Mouse (Mus musculus) left cerebral cortex, postnatal 14 days (tissue): ENCODE results near the gene Dtymk. TPM values are rescaled to one million over a fixed set of nuclear protein-coding genes. Genes with fewer than 3 reads are reported as not detected.

ENCODE experiments used
- DNase-seq, 2 experiments: peaks; one replicate each; pipeline ENCODE4 v3.0.0; 2021 to 2022; ENCODE audit warnings: low spot score in 2 of 2, mixed read lengths in 1 of 2
- intact Hi-C: fragments of 180-260 bp; cut with DNase I; formaldehyde crosslinking; loops from one replicate; pipeline ENCODE4 v1.15.1; 2025
- total RNA-seq, 2 experiments: library from RNA; stranded (reverse); gene quantifications; 2 replicates each; pipeline ENCODE4 v1.2.3; 2021

Dtymk gene
- total RNA-seq, 2 experiments from 2014 or later, result 58.6 to 61.5 TPM

DNA sequence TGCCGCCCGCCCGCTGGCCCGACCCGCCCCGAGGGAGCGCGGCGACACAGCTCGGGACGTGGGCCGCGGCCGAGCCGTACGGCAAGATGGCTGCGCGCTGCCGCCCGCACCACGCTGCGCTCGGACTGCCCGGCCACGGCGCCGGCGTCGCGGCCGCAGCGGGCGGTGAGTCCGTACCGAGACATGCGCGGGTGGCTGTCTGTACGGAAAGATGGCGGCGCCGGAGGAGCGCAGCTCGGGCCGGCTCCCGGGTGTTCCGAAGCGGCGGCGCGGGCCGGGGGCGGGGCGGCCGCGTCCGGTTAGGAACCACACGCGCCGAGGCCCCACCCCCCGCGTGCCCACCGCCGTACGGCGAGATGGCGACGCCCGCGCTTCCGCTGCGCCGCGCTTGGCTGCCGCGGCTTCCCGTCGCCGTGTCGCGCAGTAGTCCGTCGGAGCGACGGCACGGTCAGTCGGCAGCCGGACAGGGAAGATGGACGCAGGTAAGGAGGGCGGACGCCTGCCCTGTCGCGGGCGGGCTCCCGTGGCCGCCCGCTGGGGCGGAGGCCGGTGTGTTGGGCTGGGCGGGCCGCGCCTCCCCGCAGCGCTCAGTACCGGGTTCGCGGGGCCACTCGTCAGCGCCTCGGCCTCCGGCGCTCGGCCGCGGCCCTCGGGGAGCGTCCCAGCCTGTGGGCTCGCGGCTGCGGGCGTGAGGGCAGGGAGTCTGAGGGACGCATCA, 47.0 kb downstream of the Dtymk start, which contains the start of gene Thap4:
Gene Thap4 (minus strand): TSS at position 292 of the 718 bp plus-strand sequence.
- intact Hi-C loops, result loop anchor here (5.0 kb wide), 2 partner anchors 48 to 117 kb away; partner anchors contain the start of genes Dtymk and Ing5
- peak; percentile 94 for DNase-seq

- intact Hi-C loops, result loop anchor here (5.0 kb wide), 1 partner anchor 117 kb away; no protein-coding TSS in a partner anchor
- DNase-seq, result peak in 1 of 2 experiments; percentile 32
These were observed 47.7 kb downstream of the Dtymk start for GRCm38 (mm10) chr1:93753911-93754572.

DNA sequence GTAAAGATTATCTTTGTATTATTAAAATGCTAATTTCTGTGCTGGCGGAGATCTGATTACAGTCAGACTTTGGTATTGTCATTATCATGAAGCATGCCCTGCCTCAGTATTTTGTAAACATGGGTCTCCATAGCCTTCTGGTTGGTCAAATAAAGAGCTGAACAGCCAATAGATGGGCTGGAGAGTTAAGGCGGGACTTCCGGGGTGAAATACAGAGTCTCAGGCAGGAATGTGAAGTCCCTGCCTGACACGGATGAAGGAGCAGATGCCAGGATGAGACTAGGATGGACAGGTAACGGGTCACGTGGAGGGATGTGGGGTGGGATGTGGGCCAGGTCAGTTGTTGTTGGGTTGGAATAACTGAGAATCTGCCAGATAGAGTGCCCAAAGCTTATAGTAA, 50.4 kb downstream of the Dtymk start, which contains the start of gene Atg4b:
Gene Atg4b (plus strand): TSS at position 211 of the 400 bp plus-strand sequence.
- no peak for DNase-seq
- intact Hi-C loops, result loop anchor here (5.0 kb wide), 1 partner anchor 114 kb away; no protein-coding TSS in a partner anchor

DNA sequence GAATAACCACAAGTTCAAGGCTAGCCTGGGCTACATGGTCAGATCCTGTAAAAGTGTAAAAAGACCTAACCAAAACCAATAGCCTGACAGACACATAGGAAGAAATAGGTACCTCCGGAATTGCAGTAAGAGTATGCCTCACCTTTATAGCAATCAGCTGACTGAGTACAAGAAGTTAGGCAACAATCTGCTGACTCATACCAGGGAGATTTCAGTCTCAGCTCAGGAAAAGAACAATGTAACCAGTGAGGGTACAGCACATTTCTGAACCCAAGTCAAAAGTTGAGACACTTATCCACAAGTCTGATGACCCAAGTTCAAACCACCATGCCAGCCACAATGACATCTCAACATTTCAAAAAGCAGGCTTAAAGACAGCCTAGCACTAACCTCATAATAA, 53.2 kb downstream of the Dtymk start:
- intact Hi-C loops, result no loop called here
- no peak for DNase-seq

- DNase-seq, result no peak
- intact Hi-C loops, result no loop called here
These were observed 55.6 kb downstream of the Dtymk start for GRCm38 (mm10) chr1:93746179-93746578.

- intact Hi-C loops, result no loop called here
- no peak for DNase-seq
These were observed 58.8 kb downstream of the Dtymk start for GRCm38 (mm10) chr1:93742910-93743309.

Other genes with a start within 250 kb of the Dtymk start
- 100 to 1,000 TPM; 382 to 402 TPM for gene Stk25, start 143.3 kb downstream of the Dtymk start, total RNA-seq
- gene Bok, start 116.3 kb downstream of the Dtymk start, total RNA-seq, result 10 to 100 TPM; 19.1 to 20.5 TPM
- 10 to 100 TPM; 68.3 to 76.7 TPM for gene Atg4b, start 50.4 kb downstream of the Dtymk start, total RNA-seq
- gene Thap4, start 47.1 kb downstream of the Dtymk start, total RNA-seq, result 10 to 100 TPM; 31.2 to 34.2 TPM
- gene Ing5, start 2.0 kb upstream of the Dtymk start, total RNA-seq, result 1 to 10 TPM; 7.3 to 9.1 TPM
- 10 to 100 TPM in 1 of 2 experiments, 1 to 10 TPM in 1; 10.0 to 11.8 TPM for gene D2hgdh, start 23.0 kb upstream of the Dtymk start, total RNA-seq
- gene Gal3st2, start 59.4 kb upstream of the Dtymk start, total RNA-seq, result under 1 TPM in 1 of 2 experiments, not detected in 1; 0.15 TPM
- gene Gal3st2b, start 116.4 kb upstream of the Dtymk start, total RNA-seq, result under 1 TPM; 0.33 to 0.68 TPM
- under 1 TPM in 1 of 2 experiments, not detected in 1; 0.04 TPM for gene Gal3st2c, start 188.6 kb upstream of the Dtymk start, total RNA-seq
- 10 to 100 TPM; 12.8 to 13.4 TPM for gene Neu4, start 218.5 kb upstream of the Dtymk start, total RNA-seq